ENCODE assay signal across 9 mouse cellular contexts in genomic region chr6:98632278-98633063, GRCm38 (mm10).
DNase-seq lines count a peak whose midpoint lies in the region; ATAC-seq and TF ChIP-seq lines count a peak whose summit lies in the region.
"Had no signal": no experiment of that assay in that cellular context is flagged by ENCODE, and none has a peak within 500 bp of the region (broad histone marks: within the 10 kb centered on the region; RNA-seq: fewer than 3 reads in every experiment).

No protein-coding gene starts in this region.

- no peak overlapping the region for H3K27ac ChIP-seq in hindbrain, embryonic 13.5 days
- no peak overlapping the region for H3K27ac ChIP-seq in limb, embryonic 14.5 days (replicated peaks; ENCODE audit: low read depth, low read length)
- H3K27ac ChIP-seq: kidney, postnatal 0 days had no signal

- no peaks in the 10 kb centered on the region for H3K27me3 ChIP-seq in hindbrain, embryonic 13.5 days
- no peaks in the 10 kb centered on the region for H3K27me3 ChIP-seq in limb, embryonic 14.5 days (ENCODE audit: control insufficient read depth, insufficient read depth, low read length)
- H3K27me3 ChIP-seq in splenic B cell, adult 2 months (ENCODE audit: control insufficient read depth, insufficient read depth, low read length, poor library complexity, severe bottlenecking): no peaks in the 10 kb centered on the region

- WGBS in hindbrain, embryonic 13.5 days: 44% methylated on average over 18 of the region's 18 CpGs
- 30% methylated on average over 18 of the region's 18 CpGs for WGBS in limb, embryonic 14.5 days

- no peak for TF ChIP-seq POLR2A in limb, embryonic 14.5 days (IDR thresholded peaks at IDR 0.05; ENCODE audit: borderline replicate concordance, extremely low read depth, insufficient read depth, insufficient read length)

- no peak overlapping the region for H3K9ac ChIP-seq in hindbrain, embryonic 13.5 days
- H3K9ac ChIP-seq in limb, embryonic 14.5 days (ENCODE audit: low read depth, low read length, severe bottlenecking): no peak overlapping the region

- H3K4me2 ChIP-seq in hindbrain, embryonic 13.5 days: peak overlapping the region; percentile 37
- peak overlapping the region; percentile 24; the same call in 1 of the 2 replicates for H3K4me2 ChIP-seq in limb, embryonic 14.5 days (replicated peaks; ENCODE audit: low read depth, low read length, severe bottlenecking)

- intact Hi-C loops in heart, postnatal 25 days (cut with DNase I): no loop called here

- H3K36me3 ChIP-seq in hindbrain, embryonic 13.5 days: no peaks in the 10 kb centered on the region
- H3K36me3 ChIP-seq in limb, embryonic 14.5 days (ENCODE audit: control insufficient read depth, insufficient read depth, low read length): no peaks in the 10 kb centered on the region
- no peaks in the 10 kb centered on the region for H3K36me3 ChIP-seq in splenic B cell, adult 2 months (ENCODE audit: control insufficient read depth, insufficient read depth, low read length, poor library complexity, severe bottlenecking)

- ATAC-seq in common myeloid progenitor, adult 5-6 weeks (replicated peaks; ENCODE audit: low read depth, poor library complexity, severe bottlenecking): 0 out of 2 replicates have a peak, but pooled peaks have one; percentile 36
- 0 out of 2 replicates have a peak, but pooled peaks have one; percentile 21 for ATAC-seq in hindbrain, embryonic 13.5 days (ENCODE audit: low FRiP score)
- no peak for ATAC-seq in limb, embryonic 14.5 days (ENCODE audit: low FRiP score, low read depth)

- no peaks in the 10 kb centered on the region for H3K9me3 ChIP-seq in hindbrain, embryonic 13.5 days
- no peaks in the 10 kb centered on the region for H3K9me3 ChIP-seq in limb, embryonic 14.5 days (ENCODE audit: control insufficient read depth, low read length)

- DNase-seq in heart, adult 11 months: peak; percentile 81
- DNase-seq in heart, postnatal 25 days (ENCODE audit: low spot score): no peak
- DNase-seq in limb, embryonic 14.5 days (ENCODE audit: low spot score): no peak
- peak; percentile 4 for DNase-seq in splenic B cell, adult 2 months (ENCODE audit: low read depth, low spot score)
- no peak for DNase-seq in urinary bladder, adult 18-20 months (ENCODE audit: low spot score in 2 of 2)
- DNase-seq in kidney, postnatal 36 days: no peak

- H3K4me1 ChIP-seq in hindbrain, embryonic 13.5 days (replicated peaks): peaks cover 15% of the 10 kb centered on the region
- H3K4me1 ChIP-seq in limb, embryonic 14.5 days (ENCODE audit: control insufficient read depth, insufficient read depth, low read length): peaks cover 10% of the 10 kb centered on the region; the same call in 1 of the 2 replicates

- no peak overlapping the region for H3K4me3 ChIP-seq in hindbrain, embryonic 13.5 days
- no peak overlapping the region for H3K4me3 ChIP-seq in limb, embryonic 14.5 days (replicated peaks; ENCODE audit: low read length)

Comparison
In these comparisons a context has a peak if more than half of its experiments do, and no peak if none do; other contexts are left out.
1. DNase-seq: peak in heart, adult 11 months (single experiment) and splenic B cell, adult 2 months (single experiment); none in heart, postnatal 25 days (single experiment), limb, embryonic 14.5 days (single experiment), urinary bladder, adult 18-20 months (0 of 2) and kidney, postnatal 36 days (0 of 2).